Mouse (Mus musculus): ENCODE measurements at regions not wholly inside any gene's neighbourhood (a gene's known extent, or its start where the extent isn't known, plus 50 kb on each side); places are given as distances from the start of the nearest gene placed in this dataset.
A peak's percentile ranks its signal among the peaks of the same experiment; 100 is the strongest.

DNA sequence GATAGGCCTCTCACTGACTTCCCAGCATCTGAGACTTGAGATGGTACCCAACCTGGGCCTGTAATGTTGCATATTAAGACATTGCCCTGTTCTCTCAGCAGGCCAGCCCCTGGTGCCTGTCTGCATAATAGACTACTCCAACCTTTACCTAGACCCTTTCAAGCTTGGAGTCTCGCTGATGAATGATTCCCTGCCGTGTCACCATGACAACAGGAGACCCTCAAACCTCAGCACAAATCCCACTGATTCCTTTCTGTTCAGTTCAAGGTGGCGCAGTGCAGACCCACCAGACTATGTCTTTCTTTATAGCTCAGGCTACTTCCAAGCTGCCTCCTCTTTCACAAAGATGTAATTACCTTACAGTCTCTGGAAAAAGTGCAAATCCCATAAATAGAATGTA lies 172.0 kb downstream of the Dcdc2c start:
- DNase-seq: no peak

- DNase-seq: no peak
Measured at GRCm38 (mm10) chr12:28377968-28378367, 174.2 kb downstream of the Dcdc2c start.

GRCm38 (mm10) chr12:28377373-28377772 lies 174.8 kb downstream of the Dcdc2c start:
- no peak for DNase-seq

GRCm38 (mm10) chr12:28376770-28377169 lies 175.4 kb downstream of the Dcdc2c start:
- no peak for DNase-seq

DNA sequence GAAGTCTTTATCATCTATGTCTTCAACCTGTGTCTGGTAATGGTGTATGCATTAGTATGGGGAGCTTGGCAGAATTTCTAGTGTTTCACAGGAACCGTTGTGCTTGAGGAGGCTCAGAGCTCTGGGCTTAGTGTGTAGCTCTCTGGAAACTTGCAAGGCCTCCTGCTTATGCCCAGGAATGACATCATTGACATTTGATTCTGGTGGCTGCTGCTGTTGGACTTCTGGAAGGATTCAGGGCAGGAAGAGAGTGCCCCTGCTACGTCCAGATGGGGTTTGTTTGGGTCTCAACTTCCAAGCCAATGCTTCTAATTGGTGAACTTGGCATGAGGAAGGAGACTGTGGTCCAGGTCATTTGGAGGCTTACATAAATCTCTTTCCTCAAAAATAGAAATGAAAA lies 186.9 kb downstream of the Dcdc2c start:
- DNase-seq: no peak

GRCm38 (mm10) chr12:28358737-28359333 lies 193.4 kb downstream of the Dcdc2c start:
- peak; percentile 66 for DNase-seq

DNA sequence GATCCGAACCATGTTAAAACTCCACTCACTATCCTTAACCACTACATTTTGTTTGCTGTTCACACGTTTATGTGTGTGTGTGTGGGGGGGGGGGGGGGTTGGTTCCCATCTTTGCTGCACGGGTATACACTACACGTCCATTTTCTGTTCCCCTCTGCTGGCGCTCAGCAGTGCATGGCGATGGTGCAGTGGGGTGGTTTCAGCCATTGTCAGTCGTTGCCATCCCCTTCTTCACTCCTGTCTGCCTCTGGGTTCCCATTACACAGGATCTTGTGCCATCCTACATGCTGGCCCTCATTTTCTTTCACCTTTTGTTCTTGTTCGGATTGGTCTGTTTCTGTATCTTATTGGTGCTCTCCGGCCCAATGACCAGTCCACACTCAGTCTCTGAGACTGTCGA lies 194.4 kb downstream of the Dcdc2c start:
- DNase-seq: peak; percentile 69

DNA sequence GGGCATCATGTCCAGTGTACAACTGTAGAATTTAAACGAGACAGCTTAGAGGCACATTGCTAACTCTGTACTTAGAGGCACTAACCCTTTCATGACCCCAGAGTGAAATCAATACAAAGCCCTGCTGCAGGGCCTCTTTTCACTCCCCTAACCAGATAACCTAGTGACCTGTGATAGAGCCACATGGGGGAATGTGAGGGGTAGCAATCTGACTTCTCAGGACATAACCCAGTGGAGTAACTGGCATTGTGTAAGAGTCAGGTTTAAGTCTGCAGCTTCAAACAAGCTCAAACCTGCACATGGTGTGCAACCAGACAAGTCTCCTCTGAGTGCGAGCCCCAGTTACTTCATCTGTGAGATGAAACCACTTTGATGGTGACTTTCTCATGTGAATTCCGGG lies 199.1 kb downstream of the Dcdc2c start:
- DNase-seq: peak; percentile 54

DNA sequence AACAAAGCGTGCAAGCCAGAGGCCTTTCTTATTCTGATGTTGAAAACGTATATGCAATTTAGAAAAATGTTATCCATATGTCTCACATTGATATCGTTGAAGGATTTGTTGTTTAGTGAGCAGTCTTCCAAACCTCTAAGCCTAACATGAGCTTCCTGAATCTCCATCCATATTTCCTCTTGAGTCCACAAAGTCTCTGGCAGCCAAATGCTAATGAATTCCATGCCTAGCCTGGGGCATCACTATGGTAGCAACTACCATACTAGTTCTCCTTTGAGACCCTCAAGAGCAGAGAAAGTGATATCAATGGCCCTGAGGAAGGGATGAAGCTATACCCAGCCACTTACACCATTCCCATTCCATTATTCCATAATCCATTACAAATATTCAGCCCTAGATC lies 199.6 kb downstream of the Dcdc2c start:
- no peak for DNase-seq

DNA sequence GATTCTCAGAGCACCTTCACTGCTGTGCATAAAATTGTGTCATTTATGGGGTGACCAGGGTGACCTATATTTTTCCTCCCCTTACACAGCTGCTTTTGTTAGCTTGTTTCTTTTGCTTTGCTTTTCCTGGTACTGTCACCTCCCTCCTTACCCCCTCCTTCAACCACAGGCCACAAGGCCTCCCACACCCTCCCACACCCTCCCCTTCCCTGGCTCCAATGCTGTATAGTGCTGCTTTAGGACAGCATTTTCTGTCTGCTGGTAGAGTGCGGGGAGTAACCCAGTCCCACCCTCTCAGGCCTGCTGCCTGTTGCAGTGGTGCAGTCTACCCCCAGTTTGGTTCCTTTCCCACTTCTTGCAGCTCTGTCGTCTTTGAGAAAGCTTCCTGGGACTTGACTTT lies 209.5 kb downstream of the Dcdc2c start:
- DNase-seq: peak; percentile 40

GRCm38 (mm10) chr12:28332591-28332990 lies 219.6 kb downstream of the Dcdc2c start:
- peak; percentile 45 for DNase-seq

GRCm38 (mm10) chr12:28331843-28332242 lies 220.4 kb downstream of the Dcdc2c start:
- DNase-seq: peak; percentile 70

DNA sequence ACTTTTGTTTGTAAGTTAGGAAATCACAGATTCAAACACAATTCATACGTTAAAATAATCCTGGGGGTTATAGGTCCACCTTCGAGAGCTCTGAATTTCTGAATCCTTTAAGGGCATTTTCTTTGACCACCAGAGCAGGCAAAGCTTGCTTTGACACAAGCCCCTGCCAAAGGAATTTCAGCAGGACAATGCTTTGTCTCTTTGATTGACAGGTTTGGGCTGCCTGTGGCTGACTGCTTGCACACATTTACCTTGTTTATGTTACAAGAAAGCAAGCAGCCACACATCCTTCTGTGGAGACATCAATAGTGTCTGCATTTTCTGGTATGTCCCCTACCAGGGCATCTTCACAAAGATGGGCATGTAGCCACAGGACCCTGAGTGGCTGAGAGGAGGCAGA lies 228.5 kb downstream of the Dcdc2c start:
- DNase-seq: no peak

GRCm38 (mm10) chr12:28309226-28309625 lies 243.0 kb downstream of the Dcdc2c start:
- DNase-seq: no peak

DNA sequence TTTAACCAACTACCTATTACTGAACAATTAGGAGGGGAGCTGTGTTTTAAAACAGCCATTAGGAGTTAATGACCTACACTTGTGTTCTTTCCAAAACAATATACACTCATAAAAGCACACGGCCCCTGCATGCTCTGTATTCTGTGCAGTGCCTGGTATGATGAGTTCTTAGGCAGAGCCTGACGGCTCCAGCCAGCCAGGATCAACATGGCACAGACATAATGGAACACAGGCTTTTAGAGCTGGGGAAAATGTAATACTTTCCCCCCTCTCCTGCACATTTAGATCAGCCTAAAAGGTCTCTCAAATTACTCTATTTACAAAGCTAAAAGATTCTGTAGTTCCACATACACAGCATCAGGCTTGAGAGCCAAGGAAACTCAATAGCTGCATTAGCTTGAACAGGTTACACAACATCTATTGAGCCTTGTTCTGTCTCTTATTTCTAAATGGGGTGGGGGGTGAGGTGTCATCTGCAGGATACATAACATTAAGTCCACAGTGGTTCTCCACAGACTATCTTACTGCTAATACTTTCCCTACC lies 250.1 kb downstream of the Dcdc2c start:
- DNase-seq: no peak

GRCm38 (mm10) chr12:28288376-28288896 lies 263.8 kb downstream of the Dcdc2c start:
- DNase-seq: peak; percentile 28

GRCm38 (mm10) chr12:28255524-28255923 lies 296.7 kb downstream of the Dcdc2c start:
- no peak for DNase-seq

DNA sequence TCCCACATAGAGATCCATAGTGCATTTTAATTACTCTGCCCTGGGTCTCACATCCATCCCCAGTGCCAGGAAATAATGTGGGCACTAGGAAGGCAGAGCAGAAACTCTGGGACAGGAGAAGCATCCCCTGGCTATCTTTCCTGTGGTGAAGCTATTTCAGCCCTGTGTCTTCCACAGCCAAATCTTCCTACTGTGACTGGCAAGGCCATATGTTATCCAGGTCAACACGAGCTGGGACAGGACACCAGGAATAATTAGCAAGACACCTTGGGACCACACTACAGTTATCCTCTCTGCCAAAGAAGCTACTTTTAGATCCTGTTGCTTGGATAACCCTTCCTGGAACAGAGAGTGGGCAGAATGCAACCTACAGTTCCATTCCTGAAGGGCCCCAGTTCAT lies 301.7 kb downstream of the Dcdc2c start:
- DNase-seq: no peak

GRCm38 (mm10) chr12:28248749-28249148 lies 303.4 kb downstream of the Dcdc2c start:
- no peak for DNase-seq

DNA sequence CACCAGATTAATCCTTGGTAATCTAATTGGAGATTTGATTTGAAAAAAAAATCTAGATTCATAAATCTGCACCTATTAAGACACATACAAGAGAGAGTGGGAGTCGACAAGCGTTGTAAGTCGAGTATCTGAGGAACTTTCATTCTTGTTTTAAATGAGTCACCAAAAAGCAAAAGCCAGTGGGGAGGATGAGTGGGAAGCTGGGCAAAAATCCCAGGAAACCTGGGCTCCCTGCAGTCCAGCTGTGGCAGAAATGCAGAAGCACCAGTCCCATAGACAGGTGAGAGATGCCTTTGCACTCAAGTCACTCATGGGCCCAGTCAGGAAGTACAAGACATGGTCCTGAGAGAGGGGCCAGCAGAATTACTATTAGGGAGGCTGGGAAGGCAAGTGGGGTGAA lies 303.9 kb downstream of the Dcdc2c start:
- no peak for DNase-seq

DNA sequence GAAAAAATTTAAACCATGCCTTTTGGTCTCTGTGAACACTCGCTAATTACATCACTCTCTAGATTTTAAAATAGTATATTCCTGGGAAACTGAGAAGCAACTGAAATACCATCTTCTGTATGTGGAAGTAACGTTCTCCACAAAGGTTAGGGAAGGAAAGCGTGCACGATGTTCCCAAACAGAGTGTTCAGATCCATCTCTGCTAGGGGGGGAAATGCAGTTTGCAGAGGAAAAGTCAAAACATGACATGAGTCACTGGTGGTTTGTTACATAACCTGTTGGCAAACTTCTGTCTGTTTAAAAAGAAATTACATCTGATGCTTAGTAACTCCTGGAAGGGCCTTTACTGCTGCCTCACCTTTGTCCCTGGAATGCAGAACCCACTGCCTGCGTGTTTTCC lies 314.2 kb downstream of the Dcdc2c start:
- DNase-seq: no peak

GRCm38 (mm10) chr12:28237041-28237440 lies 315.2 kb downstream of the Dcdc2c start:
- no peak for DNase-seq

GRCm38 (mm10) chr12:28202847-28203246 lies 349.4 kb downstream of the Dcdc2c start:
- DNase-seq: no peak

- DNase-seq: no peak
Measured at GRCm38 (mm10) chr12:28186695-28187094, 365.5 kb downstream of the Dcdc2c start.

- peak; percentile 23 for DNase-seq
Measured at GRCm38 (mm10) chr12:28181265-28181664, 370.9 kb downstream of the Dcdc2c start.
